Mouse (Mus musculus): ENCODE measurements at regions not wholly inside any gene's neighbourhood (a gene's known extent, or its start where the extent isn't known, plus 50 kb on each side); places are given as distances from the start of the nearest gene placed in this dataset.
"Not testable (repeated sequence)": the region's sequence is repeated elsewhere in the genome, so short reads cannot be mapped to it uniquely, and the experiment has no call there.

DNA sequence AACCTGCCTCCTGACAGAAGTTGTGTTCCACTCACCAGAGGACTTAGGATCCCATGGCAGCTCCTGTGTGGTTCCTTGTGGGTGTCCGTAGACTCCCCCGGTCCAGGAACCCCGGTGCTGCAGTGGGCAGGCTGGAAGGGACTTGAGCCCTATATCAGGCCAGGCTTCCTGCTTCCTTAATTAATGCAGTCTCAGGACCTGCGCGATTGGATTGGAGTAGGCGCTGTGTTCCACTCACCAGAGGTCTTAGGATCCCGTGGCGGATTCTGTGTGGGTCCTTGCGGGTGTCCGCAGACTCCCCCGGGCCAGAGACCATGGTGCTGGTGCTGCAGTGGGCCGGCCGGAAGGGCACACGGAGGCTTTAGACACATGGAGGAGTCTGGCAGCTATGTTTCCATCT lies 288.7 kb downstream of the Fut8 start:
- DNase-seq (ENCODE audit: low spot score): not testable (repeated sequence)

DNA sequence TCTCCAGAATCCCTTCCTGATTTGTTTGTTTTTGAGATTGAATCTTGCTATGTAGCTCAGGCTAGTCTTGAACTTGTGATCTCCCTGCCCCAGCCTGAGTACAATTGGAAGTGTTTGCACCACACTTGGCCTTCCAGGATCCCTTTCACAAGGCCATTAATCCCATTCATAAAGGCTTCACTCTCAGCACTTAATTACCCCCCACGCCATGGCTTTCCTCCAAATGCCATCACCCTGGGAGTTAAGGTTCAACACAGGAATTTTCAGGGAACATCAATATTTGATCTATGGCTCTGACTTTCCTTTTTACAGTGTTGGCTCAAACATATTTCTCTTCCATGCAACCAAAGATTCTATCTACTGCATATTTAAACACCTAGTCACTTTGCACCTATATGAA lies 289.6 kb downstream of the Fut8 start:
- no peak for DNase-seq (ENCODE audit: low spot score)

DNA sequence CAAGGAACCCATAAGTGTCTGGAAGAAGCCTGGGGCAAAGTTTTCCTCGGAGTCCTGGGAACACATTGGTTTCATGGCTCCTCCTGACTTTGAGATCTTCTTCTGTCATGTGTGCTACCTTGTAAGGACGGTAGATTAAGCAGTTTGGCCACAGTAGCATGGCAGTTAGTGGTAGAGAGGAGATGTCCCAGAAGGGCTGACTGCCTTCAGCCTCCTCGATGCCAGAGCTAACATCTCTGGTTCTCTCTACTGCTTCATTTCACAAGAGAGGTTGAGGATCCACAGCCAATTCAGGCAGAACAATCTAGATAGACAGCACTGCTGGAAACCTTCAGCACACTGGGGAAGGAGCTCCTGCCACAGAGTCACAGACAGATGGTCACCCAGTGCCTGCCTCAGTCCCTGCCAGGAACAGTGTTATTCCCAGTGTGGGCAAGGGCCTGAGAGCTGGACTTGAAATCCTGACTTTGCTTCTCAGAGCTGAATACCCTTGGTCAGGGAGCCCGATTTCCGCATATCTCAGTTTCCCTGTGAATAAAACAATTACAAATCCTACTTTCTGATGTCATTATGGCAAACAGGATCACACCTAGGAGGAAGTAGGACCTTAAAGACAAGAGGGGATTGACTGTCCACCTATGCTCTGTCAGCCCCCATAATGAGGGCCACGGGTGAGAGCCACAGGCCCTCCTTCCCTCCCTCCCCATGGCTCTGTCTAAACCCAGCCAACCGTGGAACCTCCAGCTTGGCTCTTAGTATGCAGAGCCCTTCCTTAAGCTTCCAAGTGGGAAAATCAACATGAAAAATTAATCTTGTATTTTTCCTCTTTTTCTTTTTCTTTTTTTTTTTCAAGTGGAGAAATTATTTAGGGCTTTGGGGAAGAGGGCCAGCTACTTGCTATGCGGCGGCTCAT lies 290.3 kb downstream of the Fut8 start:
- peak; percentile 17 for DNase-seq (ENCODE audit: low spot score)

DNA sequence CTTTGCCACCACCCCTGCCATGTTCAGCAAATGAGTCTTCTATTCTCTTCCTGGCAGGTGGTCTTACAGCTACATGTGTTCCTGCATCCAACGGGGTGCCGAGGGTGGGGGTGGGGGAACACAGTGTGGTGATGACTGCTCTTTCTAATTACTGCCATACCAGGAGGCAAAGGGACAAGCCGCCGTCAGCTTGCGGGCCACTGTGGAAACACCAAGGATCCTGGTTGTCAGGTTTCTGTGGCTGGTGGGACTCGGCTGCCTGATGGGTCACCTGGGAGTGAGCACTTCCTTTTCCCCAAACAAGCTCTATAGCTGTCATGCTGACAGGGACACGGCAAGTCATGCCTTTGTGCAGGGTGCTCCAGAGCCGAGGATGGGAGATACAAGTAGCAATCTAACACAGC lies 290.9 kb downstream of the Fut8 start:
- no peak for DNase-seq (ENCODE audit: low spot score)

DNA sequence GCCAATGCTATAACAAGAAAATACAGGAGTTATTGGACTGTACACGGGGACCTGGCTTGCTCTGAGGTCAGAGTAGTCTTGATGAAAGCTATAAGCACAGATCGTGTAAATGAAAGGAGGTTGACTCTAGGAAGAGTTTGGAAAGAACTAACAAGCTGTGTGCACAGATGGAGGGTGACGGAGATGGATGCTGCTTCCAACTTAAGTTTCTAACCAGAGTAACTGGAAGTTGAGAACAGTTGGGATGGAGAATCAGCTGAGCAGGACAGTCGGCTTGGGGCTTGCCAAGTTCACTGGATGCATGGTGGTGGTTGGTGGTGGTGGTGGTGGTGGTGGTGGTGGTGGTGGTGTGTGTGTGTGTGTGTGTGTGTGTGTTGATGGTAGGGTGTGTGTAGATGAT lies 291.5 kb downstream of the Fut8 start:
- DNase-seq (ENCODE audit: low spot score): no peak

DNA sequence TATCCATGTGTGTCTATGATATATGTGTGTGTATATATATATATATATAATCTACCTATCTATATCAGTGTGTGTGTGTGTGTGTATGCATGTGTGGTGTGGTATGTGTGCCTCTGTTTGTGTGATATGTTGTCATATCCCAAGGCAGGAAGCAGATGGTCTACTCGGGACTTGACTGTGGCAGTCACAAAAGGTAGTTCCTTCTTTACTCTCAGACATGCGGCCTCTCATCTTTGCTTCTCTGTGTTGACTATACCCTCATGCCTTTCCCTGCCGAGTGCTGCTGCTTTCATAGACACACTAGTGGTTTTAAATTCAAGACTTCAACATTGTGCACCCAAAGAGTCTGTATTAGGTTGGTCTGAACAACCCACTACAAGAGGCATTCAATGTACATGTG lies 292.0 kb downstream of the Fut8 start:
- no peak for DNase-seq (ENCODE audit: low spot score)

DNA sequence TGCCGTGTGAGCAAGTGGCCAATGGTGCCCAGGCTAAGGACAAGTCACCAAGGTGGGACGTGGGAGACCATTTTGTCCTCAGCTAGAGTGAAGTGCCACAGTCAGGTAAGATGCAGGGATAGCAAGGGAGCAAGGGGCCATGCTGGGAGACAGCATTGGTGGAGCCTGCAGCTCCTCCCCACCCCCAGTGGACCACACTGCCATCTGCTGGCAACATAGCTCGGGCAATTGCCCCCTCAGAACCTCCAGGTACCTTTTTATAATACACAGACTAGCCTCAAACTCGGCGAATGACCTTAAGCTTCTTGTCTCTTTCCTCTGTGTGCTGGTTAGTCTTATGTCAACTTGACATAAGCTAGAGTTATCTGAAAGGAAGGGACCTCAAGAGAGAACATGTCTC lies 293.4 kb downstream of the Fut8 start:
- DNase-seq (ENCODE audit: low spot score): no peak

DNA sequence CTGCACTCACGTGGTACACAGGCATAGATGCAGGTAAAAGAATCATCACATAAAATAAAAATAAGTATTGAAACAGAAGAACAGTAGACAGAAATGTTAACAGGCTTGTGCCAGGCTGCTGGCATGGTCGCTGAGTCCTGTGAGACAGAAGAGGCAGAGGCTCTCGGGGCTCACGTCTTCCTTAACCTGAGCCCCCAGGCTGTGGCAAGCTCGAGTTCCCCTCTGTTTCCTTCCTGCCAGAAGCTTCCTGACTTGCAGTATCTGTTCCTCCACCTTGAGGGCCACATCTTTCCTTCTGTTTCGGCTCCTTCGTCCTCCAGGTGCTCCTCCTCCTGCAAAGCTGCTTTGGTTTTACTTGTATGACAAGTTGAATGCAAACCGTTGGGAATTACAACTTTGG lies 294.6 kb downstream of the Fut8 start:
- no peak for DNase-seq (ENCODE audit: low spot score)

DNA sequence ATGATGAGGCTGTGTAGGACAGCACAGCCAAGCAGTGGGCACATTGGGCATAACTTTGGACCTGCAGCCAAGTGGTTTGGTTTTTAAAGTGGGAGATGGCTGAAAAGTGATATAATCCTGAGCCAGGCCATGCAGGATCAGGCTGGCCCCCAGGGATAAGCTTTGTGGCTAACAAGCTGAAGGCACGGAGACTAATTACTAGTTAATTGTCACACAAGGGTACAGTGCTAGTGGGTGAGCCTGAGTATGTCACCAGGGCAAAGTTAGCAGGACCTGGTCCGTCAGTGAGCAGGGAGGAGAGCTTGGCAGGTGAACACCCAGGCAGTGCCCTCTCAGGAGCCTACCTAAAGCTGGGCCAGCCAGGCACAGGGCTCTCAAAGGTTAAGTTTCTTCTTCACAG lies 295.7 kb downstream of the Fut8 start:
- DNase-seq (ENCODE audit: low spot score): no peak

DNA sequence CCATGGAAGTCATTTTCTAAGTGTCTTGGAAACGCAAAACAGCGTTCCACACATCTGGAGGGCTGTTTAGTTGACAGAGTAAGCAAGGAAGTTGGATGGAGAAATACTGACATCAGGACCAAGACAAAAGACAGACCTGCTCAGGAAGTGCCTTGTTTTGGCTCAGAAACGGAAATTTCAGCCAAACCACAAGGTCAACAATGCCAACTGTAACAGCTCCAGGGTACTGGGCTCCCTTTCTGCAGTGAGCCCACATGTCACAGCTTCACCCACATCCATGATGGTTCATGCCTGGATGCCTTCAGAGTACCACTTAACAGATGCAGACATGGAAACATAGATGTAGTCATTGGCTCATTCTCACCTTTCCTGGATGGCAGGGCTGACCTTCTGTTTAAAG lies 296.2 kb downstream of the Fut8 start:
- no peak for DNase-seq (ENCODE audit: low spot score)

DNA sequence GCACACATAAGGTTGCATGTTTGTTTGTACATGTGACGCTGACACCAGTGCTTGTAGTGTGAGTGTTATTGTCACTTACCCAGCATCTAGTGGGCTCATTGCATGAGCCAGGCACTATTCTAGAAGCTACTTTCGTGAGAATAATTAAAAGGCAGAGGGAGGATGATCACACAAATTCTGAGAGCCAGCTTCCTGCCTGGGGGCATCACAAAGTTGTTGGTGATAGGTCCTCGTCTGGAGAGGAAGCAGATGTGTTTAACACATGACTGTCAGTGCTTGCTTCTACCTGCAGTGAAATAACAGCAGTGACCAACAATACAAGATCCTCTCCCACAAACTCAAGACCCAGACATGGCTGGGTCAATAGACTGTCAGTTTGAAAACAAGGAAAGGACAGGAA lies 297.2 kb downstream of the Fut8 start:
- DNase-seq (ENCODE audit: low spot score): no peak

DNA sequence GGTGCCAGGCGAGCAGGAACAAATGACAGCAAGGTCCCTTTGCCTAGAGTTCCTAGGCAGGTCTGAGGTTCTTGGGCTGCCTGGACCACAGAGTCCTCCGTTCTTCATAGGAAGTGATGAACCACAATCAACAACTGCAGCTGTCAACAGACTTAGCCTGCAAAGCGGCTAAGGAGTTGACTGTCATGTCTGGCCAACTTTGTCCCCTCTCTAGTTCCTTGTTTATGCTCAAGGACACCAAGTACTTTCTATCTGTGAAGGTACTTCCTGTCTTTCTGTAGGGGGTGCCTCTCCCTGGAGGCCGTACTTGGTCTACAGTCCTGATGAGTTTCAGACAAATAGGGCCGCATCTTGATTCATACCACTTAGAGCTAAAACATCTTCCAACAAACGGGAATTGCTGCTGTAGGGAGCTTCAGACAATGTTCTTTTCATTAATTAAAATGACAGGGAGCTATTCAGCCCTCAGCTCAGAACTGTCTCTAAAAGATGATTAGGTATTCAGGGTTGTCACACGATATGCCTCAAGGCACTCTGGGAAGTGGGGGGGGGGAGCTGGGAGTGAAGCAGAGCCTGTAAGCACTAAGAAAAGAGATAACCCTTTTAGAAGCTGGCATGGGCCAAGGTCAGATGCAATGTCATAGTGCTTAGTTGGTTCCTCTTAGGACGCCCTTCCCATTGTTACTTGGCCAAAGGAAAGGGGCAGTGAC lies 299.4 kb downstream of the Fut8 start:
- no peak for DNase-seq (ENCODE audit: low spot score)

DNA sequence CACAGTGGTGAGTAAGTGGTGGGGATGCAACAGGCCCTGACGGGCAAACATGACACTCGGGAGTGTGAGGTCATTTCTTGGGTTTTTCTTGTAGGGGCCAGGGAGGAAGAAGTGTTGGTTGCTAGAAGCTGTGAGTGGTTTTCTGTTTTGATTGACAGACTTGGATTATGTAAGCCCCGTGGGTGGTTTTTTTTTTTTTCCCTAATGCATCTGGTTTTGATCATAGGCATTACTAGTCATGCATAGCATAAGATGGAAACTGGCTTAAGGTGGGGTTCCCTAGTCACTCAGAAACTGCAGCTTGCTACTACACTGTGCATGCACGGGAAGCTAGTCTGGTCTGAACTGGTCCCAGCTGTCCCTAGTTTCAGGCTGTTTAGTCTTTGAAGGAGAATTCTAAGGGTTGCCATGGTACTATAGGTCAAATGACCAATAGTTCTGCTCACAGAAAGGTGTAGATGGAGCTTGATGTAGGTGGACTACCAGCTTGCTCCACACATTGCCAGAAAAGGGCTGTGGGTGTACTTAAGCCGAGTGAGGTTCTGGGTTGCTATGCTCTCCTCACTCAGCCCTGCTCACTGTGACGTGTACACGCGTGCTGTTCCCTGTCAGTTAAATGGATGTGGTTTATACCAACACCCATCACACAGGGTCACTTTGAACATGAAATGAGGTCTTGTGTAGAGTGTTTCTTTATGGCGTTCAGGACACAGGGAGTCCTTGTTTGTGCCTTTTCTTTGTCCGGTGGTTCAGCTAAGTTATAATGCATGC lies 301.9 kb downstream of the Fut8 start:
- DNase-seq (ENCODE audit: low spot score): no peak

DNA sequence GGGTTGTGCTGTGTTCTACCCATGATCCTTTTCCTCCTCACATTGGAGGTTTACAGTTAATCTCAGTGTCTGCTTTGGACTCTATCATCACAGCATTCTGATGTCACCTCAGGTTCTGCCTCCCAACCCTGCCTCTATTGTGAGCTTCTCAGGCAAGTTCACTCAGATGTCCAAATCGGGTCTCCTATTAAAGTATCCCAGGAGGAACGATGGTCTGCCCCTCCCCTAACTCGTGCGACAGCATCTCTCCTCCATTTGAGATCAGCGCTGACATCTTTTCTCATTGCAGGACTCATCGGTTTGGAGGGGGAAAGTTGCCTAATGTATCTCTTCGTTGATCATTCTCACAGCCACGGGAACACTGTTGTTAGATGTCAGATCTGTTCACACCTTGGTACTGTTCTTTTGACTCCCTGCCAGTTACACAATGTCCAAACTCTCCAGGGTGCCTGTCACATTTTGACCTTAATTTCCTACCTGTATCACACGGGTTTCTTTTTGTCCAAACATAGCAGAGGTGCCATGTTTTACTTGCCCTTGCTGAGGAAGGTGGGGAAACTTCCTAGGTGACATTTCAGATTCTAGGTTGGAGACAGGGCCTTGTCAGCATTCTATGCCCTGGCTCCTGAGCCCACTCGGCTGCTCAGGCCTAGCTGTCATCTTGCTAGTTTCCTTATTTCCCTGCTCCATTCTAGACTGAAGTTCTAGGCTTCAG lies 303.3 kb downstream of the Fut8 start:
- no peak for DNase-seq (ENCODE audit: low spot score)

DNA sequence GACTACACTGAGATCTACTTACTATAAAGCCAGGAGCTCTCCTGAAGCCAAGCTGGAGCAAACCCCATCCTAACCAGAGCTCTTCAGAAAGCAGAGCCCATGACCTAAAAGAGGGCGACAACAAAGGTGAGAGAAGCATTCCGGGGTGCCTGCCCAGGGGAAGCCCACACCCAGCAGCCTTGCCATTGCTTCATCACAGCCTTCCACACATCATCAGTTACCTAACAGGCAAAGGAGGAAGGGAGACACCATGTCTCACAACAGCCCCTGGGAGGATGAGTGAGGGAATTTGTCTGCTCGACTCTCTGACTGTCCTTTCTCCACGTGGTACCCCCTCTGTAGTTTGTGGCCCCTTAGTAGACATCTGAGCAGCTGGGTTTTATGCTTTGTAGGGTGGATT lies 303.9 kb downstream of the Fut8 start:
- no peak for DNase-seq (ENCODE audit: low spot score)

DNA sequence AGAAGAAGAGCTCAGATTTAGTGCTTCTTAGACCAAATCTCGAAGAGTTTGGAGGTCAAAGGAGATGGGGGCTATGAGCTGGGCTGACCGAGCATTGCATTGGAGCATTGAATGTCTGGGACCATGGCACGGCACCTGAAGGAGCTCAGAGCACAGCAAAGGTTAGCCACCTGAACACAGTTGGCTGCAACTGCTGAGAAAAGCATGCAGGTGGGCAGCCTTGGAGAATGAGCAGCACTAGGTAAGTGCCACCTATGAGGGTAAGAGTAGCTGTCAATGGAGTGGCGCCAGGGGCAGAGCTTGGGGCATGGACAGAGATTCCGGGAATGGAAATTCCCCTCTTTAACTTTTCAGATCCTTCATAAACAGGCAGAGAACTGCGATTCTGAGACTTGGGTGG lies 305.7 kb downstream of the Fut8 start:
- DNase-seq (ENCODE audit: low spot score): no peak

DNA sequence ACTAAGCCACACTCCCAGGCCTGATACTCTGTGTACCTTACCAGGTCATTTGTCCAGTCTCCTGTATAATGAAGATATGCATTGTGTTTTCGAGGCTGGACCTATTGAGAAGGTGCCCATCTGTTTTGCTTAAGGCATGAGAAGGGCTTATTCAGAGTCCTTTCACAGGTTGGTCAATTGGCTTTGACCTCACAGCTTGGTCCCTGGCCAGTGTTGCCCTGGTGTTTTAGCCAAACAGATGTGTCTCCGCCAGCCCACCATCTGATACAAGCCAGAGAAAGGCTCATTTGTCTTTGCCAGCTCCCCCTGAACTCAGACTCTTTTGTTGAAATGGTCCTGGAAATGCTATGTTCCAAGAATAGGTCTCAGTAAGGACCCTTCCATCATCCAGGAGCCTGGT lies 308.2 kb downstream of the Fut8 start:
- no peak for DNase-seq (ENCODE audit: low spot score)

DNA sequence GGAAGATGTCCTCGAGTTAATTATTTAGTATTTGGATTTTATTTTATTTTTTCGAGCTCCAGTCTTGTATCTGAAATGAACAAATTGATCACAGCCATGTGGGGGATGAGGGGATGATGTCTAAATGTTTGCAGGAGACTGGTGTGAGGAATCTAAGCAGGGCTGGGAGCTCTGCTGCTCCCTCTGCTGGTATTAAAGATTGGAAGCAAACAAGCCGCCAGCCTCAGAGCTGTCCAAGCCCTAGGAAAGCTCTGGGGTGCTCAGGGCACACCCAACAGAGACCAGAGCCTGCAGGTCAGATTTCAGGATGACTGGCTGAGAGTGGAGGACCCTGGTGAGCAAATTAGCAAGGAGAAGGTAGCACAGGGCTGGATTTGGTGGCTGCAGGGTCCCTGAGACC lies 330.4 kb downstream of the Fut8 start:
- DNase-seq (ENCODE audit: low spot score): peak; percentile 81

DNA sequence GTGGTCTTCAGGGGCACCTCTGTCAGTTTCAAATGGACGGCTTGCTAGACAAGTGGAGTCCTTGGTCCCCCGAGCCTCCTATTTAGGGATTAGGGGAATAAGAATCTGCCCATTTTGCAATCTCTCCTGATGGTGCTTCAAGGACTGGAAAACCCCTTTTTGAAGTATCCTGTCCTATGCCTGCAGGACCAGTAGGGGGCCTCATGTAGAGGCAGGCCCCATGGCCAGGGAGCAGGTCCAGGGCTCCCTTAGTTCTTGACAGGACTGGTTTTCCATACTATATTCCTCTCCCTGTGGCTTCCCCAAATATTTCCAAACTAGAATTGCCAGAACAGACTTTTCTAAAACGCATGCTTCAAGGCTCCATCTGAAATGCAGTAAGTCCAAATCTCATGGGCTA lies 332.6 kb downstream of the Fut8 start:
- DNase-seq (ENCODE audit: low spot score): no peak

DNA sequence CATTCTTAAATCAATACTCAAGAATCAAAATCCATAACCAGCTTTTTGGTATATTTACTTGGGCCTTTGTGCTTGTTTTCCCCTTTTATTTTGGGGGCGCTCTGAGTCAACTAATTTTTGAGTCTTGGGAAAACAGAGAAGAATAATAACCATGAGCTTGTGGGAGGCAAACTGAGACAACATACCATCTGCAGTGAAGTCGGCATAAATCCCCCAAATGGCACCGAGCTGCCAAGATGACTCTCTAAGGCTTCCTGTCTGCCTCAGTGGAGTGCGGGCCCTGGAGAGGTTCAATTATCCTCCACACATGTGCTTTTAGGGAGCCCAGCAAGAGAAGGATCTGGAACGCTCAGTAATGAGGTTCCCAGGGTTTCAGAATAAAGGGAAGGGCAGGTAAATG lies 333.1 kb downstream of the Fut8 start:
- no peak for DNase-seq (ENCODE audit: low spot score)

DNA sequence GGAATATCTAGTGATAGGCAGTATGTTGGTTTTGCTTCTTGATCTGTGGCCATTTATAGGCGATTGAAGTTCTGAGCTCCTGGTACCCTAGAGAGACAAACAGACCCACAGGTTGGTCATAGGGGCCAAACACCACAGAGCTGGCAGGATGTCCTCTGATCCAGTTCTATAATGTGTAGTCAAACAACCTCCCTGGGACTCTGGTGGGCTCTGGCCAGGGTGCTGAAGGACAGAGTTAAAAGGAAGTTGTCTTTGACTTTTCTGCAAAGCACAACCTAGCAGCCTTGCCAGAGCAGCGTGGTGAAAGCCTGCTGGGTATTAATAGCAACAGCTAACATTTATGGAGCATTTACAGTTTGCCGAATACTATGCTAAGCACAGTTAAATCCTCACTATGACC lies 337.1 kb downstream of the Fut8 start:
- no peak for DNase-seq (ENCODE audit: low spot score)

DNA sequence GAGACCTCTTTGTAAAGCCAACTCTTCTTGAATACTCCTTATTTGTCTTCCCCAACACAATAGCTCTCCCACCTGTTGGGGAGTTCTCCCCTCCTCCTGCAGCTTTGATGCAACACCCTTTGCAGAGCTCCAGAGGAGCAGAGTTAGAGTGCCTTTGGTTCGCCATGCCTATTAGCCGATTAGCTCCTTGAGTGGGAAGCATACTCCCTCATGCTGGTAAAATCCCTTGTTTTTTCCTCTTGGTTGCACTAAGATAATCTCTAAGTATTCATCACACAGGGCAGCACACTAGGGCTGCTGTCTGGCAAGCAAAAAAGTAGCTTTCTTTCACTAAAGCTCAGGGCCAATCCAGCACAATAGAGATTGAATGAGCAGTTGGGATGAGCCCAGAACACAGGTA lies 350.4 kb downstream of the Fut8 start:
- no peak for DNase-seq (ENCODE audit: low spot score)
